Mouse (Mus musculus) brain, embryonic 14.5 days (tissue): ENCODE data around the gene Swsap1.

Source experiments
- CTCF ChIP-seq: fragments of 200-500 bp; IDR thresholded peaks from 2 replicates; pipeline ENCODE4 v1.5.1; 2012; ENCODE audit warnings: inconsistent platforms, mild to moderate bottlenecking, moderate library complexity, borderline replicate concordance; ENCODE audit not compliant: insufficient read depth, insufficient read length; ENCODE audit errors: extremely low read depth
- POLR2A ChIP-seq: fragments of 200-500 bp; IDR thresholded peaks from 2 replicates; pipeline ENCODE4 v1.6.1; 2012; ENCODE audit warnings: mild to moderate bottlenecking, inconsistent platforms, borderline replicate concordance; ENCODE audit not compliant: poor library complexity, insufficient read depth, insufficient read length, severe bottlenecking; ENCODE audit errors: extremely low read depth

DNA sequence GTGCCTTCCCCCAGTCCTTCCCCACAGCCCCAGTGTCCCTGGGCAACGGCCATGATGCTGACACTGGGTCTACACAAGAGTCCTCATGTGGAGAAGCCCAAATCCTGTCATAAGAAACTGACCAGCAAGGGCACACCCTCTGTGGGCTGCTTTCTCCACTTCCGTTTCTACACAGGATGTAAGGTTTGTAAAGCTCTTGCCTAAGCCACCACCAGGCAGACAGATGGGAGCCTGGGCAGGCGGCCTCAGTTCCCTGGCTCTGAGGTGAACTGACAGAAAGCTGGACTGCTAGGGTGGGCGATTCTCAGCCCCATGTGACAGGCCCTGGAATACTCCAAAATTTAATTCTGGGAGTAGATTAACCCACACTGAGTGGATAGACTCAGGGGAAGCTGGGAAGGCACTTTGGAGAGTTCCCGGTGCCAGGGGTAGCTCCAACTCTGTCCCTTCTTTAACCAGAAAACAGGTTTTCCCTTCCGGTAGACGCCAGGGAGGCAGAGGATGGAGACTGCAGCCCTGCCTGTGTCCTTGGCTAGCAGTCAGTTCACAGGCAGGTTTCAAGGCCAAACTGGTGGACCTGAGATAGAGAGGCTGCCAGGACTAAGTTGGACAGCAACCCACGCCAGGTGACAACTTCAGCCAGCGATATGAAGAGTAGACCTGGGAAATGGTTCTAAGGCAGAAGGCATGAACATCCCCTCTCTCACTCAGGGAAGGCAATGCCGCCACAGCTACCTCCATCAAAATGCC is 45.9 kb upstream of the Swsap1 start:
- no peak for TF ChIP-seq POLR2A
- no peak for TF ChIP-seq CTCF
